Mouse (Mus musculus) embryonic stem cell, embryonic (primary cell): ENCODE data around the gene Nup160.

Source experiments
- CTCF ChIA-PET, 4 experiments: fragments of 300-600 bp in 2 of 4; fragments of 350-600 bp in 2 of 4; sonication (Branson Sonifier 250); formaldehyde crosslinking; loops; one replicate each; lab custom pipeline; 2022; ENCODE audit warnings: inconsistent platforms in 2 of 4; lab: Charles Lee
- POLR2A ChIA-PET, 4 experiments: fragments of 300-600 bp in 2 of 4; fragments of 350-600 bp in 2 of 4; sonication (Branson Sonifier 250); formaldehyde crosslinking; loops; one replicate each; lab custom pipeline; 2022; ENCODE audit warnings: antibody characterized with exemption in 4 of 4, inconsistent platforms in 1 of 4; lab: Charles Lee

The Nup160 gene

DNA sequence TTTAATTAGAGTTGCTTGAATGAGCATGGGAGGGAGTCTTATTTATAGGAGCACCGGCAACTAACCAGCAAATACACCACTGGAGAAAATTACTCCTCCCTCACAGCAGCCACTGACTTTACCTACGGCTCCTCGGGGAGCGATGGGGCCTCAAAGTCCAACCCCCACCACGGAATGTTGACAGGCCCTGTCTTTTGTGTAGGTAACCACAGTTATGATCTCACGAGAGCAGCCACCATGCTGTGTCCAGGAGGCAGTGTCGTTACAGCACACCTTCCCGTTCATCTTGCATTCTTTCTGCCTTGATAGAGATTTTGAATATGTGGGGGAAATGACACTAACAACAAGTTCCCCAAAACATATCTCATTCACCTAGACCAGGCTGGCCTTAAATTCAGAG is at the start of gene Nup160:
Gene Nup160, plus strand, starts transcription at position 209 of the 400 bp plus-strand sequence.
- CTCF ChIA-PET: no interaction called here
- POLR2A ChIA-PET: interaction anchor here in 1 of 4 experiments (1.3 kb wide), 1 partner anchor 118 kb away, joined by 3 read pairs; no protein-coding TSS in a partner anchor

GRCm38 (mm10) chr2:90628261-90628660 is 48.8 kb upstream of the Nup160 start:
- CTCF ChIA-PET: no interaction called here
- POLR2A ChIA-PET: no interaction called here

DNA sequence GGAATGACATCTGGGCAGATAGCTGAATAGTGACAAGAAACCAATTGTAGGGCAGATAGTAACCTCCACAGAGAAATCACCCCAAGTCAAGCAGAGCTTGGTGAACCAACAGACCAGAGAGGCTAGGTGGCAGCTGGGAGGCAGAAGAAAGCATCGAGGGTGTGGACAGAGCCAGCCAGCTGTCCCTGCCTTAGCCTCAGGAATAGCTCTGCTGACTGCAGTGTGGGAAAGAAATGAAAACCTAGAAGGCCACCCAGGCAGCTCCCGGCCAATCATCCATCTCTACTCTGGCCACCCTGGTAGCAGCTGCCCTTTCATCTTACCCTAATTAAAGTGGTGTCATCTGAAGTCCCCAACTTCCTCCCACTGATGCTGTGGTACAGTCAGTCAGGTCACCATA is 47.5 kb upstream of the Nup160 start:
- POLR2A ChIA-PET: interaction anchor here in 1 of 4 experiments (0.6 kb wide), 1 partner anchor 1510 kb away, joined by 3 read pairs; no protein-coding TSS in a partner anchor
- CTCF ChIA-PET: no interaction called here

- CTCF ChIA-PET: interaction anchor here in 1 of 4 experiments (0.7 kb wide), 1 partner anchor 87 kb away, joined by 3 read pairs; no protein-coding TSS in a partner anchor
- POLR2A ChIA-PET: interaction anchor here in 1 of 4 experiments (0.7 kb wide), 1 partner anchor 8 kb away, joined by 5 read pairs; no protein-coding TSS in a partner anchor
Observed at GRCm38 (mm10) chr2:90631938-90632733, 44.9 kb upstream of the Nup160 start.

DNA sequence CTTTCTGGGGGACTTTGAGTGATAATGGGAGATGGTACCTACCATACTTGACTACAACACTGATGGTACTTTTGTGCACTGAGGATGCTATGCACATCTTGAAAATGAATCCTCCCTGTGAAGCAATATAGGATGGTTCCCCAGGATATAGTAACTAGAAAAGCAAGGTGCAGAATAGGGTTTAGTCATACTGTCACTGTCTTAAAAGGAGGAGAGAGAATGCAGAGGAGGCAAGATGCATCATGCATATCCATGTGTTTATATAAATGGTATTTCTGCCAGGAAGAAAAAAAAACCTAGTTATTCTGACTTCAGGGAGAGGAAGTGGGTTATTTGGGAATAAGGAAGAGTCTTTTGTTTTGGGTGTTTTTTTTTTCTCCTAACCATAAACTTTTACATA is 42.3 kb upstream of the Nup160 start:
- POLR2A ChIA-PET: no interaction called here
- CTCF ChIA-PET: no interaction called here

DNA sequence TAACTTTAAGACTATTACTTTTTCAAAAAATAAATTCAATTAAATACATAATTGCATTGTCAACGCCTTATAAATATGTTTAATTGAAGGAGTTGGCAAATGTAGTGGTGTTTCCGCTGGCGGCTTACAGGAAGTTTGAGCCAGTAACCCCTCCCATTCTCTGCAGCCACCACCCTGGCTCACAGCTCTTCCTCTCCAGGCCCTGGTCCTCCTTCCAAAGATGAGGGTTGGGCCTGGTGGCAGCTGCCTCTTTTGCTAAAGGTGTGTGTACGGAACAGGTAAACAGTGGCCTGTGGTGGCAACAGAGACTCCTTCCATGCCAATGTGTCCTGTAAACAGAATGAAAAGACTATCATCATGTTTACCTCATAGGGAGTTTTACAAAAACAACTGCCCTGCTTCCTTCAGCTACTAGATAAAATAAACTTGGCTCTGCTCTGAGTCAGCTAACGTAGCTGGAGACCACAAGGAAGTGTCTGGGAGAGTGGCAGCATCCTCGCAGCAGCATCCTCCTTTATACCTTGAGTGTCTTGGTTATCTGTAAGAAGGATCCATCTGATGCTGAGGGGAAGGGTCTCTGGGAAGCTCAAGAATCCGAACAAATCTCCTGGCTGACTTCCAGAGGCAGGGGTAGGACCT is 41.8 kb upstream of the Nup160 start:
- CTCF ChIA-PET: interaction anchor here in 1 of 4 experiments (0.7 kb wide), 1 partner anchor 10 kb away, joined by 3 read pairs; no protein-coding TSS in a partner anchor
- POLR2A ChIA-PET: no interaction called here

GRCm38 (mm10) chr2:90636853-90637252 is 40.2 kb upstream of the Nup160 start:
- ChIA-PET CTCF (interaction anchor here in 2 of 4 experiments (0.5 to 1.0 kb wide), 3 partner anchors 12 to 290 kb away, joined by 3 read pairs; no protein-coding TSS in a partner anchor), POLR2A (interaction anchor here in 2 of 4 experiments (0.6 to 1.4 kb wide), 3 partner anchors 42 to 407 kb away, joined by 3 read pairs; no protein-coding TSS in a partner anchor)

DNA sequence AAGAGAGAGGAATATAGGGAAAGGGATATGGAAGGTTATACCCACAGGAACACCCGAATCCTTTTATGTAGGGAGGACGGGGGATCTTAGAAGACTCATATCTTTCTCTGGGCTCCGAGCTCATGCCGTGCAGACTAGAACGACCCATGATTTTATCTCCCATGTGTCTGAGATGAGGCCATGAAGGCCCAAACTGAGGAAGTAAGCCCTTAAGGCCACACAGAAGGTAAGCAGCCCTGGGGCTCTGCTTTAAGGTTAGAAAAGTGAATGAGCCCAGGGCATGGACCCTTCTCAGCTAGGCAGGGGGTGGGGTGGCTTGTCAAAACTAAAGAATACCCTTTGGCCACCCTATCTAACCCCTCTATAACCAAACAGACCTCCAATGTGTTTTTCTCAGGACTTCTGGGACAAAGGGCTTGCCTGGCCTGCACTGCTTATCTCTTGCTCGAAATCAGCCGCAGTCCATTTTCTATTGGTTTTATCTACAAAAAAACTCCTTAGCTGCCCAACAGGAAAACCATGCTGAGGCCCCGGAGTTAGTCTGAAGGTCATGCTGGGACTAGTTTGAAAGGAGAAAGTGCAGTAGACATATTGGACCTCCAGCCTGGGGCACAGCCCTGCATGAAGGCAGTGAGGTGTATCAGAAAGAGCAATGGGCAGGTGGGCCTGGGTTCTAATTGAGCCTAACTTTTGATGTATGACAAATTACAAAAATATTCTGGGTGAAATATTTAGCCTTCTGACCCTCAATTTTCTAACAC is 37.8 kb upstream of the Nup160 start:
- ChIA-PET CTCF (interaction anchor here in 1 of 4 experiments (1.2 kb wide), 1 partner anchor 40 kb away, joined by 3 read pairs; no protein-coding TSS in a partner anchor), POLR2A (interaction anchor here in 2 of 4 experiments (1.1 to 2.3 kb wide), 3 partner anchors 15 to 119 kb away, joined by 3 to 6 read pairs (median 4); no protein-coding TSS in a partner anchor)

DNA sequence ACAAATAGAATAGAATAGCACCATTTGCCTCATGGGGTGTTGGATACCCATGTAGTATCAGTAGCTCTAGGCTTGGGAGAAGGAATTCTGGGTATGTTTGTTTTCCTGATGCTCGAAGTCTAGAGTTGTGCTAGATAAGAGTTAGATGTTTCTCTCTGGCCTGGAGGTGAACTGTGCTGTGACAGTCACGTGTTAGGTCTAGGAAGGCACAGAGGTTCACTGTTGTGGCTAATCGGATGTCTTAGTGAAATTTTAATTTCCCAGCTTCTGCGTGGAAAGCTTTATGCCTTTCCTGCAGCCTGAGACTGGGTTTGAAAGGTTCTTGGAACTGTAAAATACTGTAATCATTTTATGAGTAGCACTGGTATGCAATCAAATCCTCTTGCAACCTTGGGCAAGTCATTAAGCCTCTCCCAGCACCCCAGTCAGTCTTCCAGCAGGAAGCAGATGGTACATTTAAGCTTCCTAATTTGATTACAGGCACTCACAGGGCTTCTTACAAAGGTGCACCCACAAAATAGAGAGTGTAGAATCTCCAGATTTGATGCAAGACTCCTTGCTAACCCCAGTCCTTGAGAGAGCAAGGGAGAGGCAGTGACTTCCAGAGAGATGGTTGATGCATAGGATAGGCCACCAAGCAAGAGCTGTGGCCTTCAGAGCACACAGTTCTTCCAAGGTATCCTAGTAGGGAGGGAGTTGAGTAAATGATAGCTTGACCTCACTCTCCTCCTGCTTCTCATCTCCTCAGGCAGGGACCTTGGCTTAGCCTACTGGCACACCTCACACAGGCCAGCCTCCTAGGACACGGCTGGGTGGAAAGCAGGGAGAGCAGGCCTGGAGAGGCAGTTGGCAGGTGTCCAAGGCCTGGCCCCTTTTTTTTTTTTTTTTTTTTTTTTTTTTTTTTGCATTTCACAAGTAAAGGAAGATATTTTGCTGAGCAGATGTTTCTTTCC is 37.0 kb upstream of the Nup160 start:
- POLR2A ChIA-PET: interaction anchor here in 2 of 4 experiments (1.1 to 2.3 kb wide), 4 partner anchors 13 to 120 kb away, joined by 3 to 6 read pairs (median 4); no protein-coding TSS in a partner anchor
- CTCF ChIA-PET: interaction anchor here in 1 of 4 experiments (0.5 to 1.2 kb wide), 2 partner anchors 15 to 39 kb away, joined by 3 read pairs; no protein-coding TSS in a partner anchor

DNA sequence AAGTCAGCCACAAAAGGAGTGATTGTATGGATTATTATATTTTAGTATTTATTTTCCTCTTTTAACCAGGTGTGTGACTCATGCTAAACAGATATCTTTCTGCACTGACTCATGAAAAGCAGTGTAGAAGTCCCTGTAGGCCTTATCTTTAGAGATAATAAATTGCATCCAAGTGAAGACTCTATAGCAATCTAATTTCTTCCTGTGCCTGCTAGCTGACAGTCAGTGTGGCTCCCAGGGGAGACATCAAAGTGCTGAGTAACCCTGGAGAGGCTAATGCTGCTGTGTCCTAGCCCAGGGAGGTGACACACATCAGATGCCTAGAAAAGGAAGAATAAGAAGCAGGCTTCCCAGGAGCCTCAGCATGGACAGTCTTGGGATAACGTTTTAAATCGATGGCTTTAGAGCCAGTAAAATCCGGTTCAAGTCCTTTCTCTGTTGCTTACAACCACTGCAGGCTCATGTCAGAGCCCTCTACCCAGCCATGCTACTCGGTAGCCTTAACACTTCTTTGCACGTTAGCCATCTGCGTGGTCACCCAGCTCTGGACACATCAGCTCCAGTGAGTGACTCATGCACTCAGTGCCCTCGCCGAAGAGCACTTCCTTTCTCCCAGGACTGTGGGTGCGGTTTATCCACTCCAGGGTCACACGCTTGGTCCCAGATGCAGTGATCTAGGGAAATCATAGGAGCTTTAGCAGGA is 35.9 kb upstream of the Nup160 start:
- ChIA-PET CTCF (no interaction called here), POLR2A (interaction anchor here in 2 of 4 experiments (1.0 to 2.3 kb wide), 3 partner anchors 16 to 38 kb away, joined by 4 to 6 read pairs (median 5); no protein-coding TSS in a partner anchor)

DNA sequence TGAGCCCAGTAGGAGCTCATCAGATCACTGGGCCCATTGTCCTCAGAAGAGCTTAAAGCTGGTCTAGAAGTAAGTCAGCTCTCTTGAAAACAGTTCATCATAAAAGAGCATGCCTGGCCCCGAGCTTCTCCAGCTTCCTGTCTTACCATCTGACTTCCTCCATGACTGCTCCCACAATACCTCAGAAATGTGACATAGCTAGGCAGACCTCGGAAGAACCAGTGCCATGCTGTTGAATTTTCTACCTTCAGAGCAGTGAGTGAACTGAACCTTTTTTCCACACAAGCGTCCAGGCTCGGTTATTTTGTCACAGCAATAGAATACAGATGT is 35.3 kb upstream of the Nup160 start:
- ChIA-PET POLR2A (interaction anchor here in 1 of 4 experiments (1.0 to 1.2 kb wide), 2 partner anchors 16 to 37 kb away, joined by 4 to 5 read pairs; no protein-coding TSS in a partner anchor), CTCF (no interaction called here)

GRCm38 (mm10) chr2:90647084-90647483 is 29.9 kb upstream of the Nup160 start:
- CTCF ChIA-PET: no interaction called here

GRCm38 (mm10) chr2:90649405-90649804 is 27.6 kb upstream of the Nup160 start:
- ChIA-PET CTCF (no interaction called here), POLR2A (no interaction called here)

More at GRCm38 (mm10) chr2:90647084-90647483, 29.9 kb upstream of the Nup160 start:
- POLR2A ChIA-PET: no interaction called here

- CTCF ChIA-PET: no interaction called here
- POLR2A ChIA-PET: no interaction called here
Observed at GRCm38 (mm10) chr2:90649965-90650364, 27.1 kb upstream of the Nup160 start.

DNA sequence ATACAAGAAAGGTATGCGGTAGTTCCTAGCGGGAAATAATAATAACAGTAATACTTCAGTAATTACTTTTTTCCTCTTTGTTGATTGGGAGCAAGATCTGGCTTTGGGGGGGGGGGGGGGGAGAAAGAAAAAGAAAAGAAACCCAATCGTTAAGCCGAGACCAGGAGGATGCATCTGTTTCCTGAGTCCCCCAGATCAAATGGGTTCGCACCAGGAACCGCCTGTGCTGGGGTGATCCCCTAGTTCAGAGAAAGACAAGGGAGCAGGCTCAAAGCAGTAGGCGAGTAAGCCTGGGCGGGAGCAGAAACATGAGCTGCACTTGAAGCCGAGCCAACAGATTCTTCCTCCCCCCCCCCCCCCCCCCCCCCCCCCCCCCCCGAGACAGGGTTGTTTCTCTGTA is 24.9 kb upstream of the Nup160 start:
- ChIA-PET POLR2A (no interaction called here), CTCF (no interaction called here)

- POLR2A ChIA-PET: interaction anchor here in 1 of 4 experiments (1.0 kb wide), 1 partner anchor 13 kb away, joined by 3 read pairs; no protein-coding TSS in a partner anchor
- CTCF ChIA-PET: no interaction called here
Observed at GRCm38 (mm10) chr2:90652993-90653392, 24.0 kb upstream of the Nup160 start.

DNA sequence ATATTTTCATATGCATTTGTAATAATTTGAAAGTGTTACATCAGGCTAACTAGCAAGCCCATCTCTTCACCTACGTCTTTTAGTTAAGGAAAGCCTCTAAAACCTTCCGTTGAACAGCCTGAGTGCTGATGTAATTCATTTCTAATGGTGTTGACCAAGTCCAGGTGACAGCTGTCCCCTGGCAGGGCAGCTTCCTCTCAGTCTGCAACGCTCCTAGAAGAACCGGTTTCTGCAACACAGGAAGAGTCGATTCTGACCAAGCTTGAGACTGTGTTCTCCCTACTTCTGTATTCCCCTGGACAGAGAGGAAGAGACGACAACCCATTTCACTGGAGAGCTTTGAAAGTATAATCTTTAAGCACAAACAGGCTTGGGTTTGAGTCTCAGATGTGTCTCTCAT is 21.6 kb upstream of the Nup160 start:
- CTCF ChIA-PET: no interaction called here
- POLR2A ChIA-PET: no interaction called here
